Mouse (Mus musculus) layer of hippocampus, adult 9-11 months (tissue): ENCODE data around the gene Gm45623.

ENCODE experiments used
- DNase-seq: peaks from one replicate; pipeline ENCODE4 v3.0.0; 2022

The Gm45623 gene

GRCm38 (mm10) chr13:56751774-56752173 is 1.9 kb downstream of the Gm45623 start:
- DNase-seq, result no peak

GRCm38 (mm10) chr13:56749377-56749776 is 4.2 kb downstream of the Gm45623 start:
- no peak for DNase-seq

GRCm38 (mm10) chr13:56747554-56747953 is 6.1 kb downstream of the Gm45623 start:
- DNase-seq, result no peak

GRCm38 (mm10) chr13:56746739-56747532 is 6.7 kb downstream of the Gm45623 start:
- DNase-seq, result no peak

- no peak for DNase-seq
These were observed 11.2 kb downstream of the Gm45623 start for GRCm38 (mm10) chr13:56742325-56742901.

- DNase-seq, result no peak
These were observed 11.9 kb downstream of the Gm45623 start for GRCm38 (mm10) chr13:56741691-56742090.

- no peak for DNase-seq
These were observed 13.1 kb downstream of the Gm45623 start for GRCm38 (mm10) chr13:56740496-56740895.

GRCm38 (mm10) chr13:56739556-56739955 is 14.1 kb downstream of the Gm45623 start:
- DNase-seq, result no peak

- DNase-seq, result peak; percentile 21
These were observed 18.3 kb downstream of the Gm45623 start for GRCm38 (mm10) chr13:56735212-56735875.

- DNase-seq, result no peak
These were observed 19.0 kb downstream of the Gm45623 start for GRCm38 (mm10) chr13:56734617-56735016.

- no peak for DNase-seq
These were observed 24.6 kb downstream of the Gm45623 start for GRCm38 (mm10) chr13:56729046-56729445.

- peak; percentile 52 for DNase-seq
These were observed 27.1 kb downstream of the Gm45623 start for GRCm38 (mm10) chr13:56726551-56726950.

- no peak for DNase-seq
These were observed 41.4 kb downstream of the Gm45623 start for GRCm38 (mm10) chr13:56712221-56712620.

- DNase-seq, result no peak
These were observed 43.0 kb downstream of the Gm45623 start for GRCm38 (mm10) chr13:56710620-56711019.

- no peak for DNase-seq
These were observed 46.0 kb downstream of the Gm45623 start for GRCm38 (mm10) chr13:56707606-56708005.

- DNase-seq, result no peak
These were observed 46.5 kb downstream of the Gm45623 start for GRCm38 (mm10) chr13:56707111-56707510.

- no peak for DNase-seq
These were observed 49.0 kb downstream of the Gm45623 start for GRCm38 (mm10) chr13:56704596-56704995.

GRCm38 (mm10) chr13:56703871-56704321 is 49.7 kb downstream of the Gm45623 start:
- no peak for DNase-seq

- peak; percentile 53 for DNase-seq
These were observed 50.3 kb downstream of the Gm45623 start for GRCm38 (mm10) chr13:56703222-56703870.

GRCm38 (mm10) chr13:56702469-56703221 is 51.0 kb downstream of the Gm45623 start, which contains the start of gene Smad5:
Gene Smad5 (plus strand): TSS chr13:56703010.
- DNase-seq, result peak; percentile 87
